7 mouse cellular contexts compared by ENCODE assay signal in genomic region chr11:4821492-4822445, GRCm38 (mm10). TPM values are rescaled to one million over a fixed set of nuclear protein-coding genes. Genes with fewer than 3 reads are reported as not detected.
A peak's percentile ranks its signal among the peaks of the same experiment; 100 is the strongest.
DNase-seq lines count a peak whose midpoint lies in the region; ATAC-seq and TF ChIP-seq lines count a peak whose summit lies in the region.

No protein-coding gene starts in this region.

- no peak for DNase-seq in liver, adult 2 months (ENCODE audit: extremely low read depth, low read depth, low spot score)
- no peak for DNase-seq in liver
- DNase-seq in MN1 (ENCODE audit: low spot score) = peak; percentile 81
- DNase-seq in midbrain, embryonic 14.5 days = peak; percentile 86
- no peak for DNase-seq in gastrocnemius, postnatal 4 days (ENCODE audit: low spot score in 2 of 2)
- DNase-seq in adrenal gland, postnatal 36 days = no peak

- peaks cover 19% of the 10 kb centered on the region for H3K36me3 ChIP-seq in liver, adult 2 months (ENCODE audit: control insufficient read depth, insufficient read depth, low read length)
- 0 out of 2 replicates have a peak, but pooled peaks cover 6% of the 10 kb centered on the region for H3K36me3 ChIP-seq in midbrain, embryonic 14.5 days (ENCODE audit: control insufficient read depth, insufficient read depth, low read length)

- TF ChIP-seq CTCF in liver, adult 2 months (IDR thresholded peaks at IDR 0.05; ENCODE audit: low read depth, low read length) = 0 out of 2 replicates have a peak, but pooled peaks have one; percentile 11
- TF ChIP-seq CTCF in cortical plate, adult 2 months (IDR thresholded peaks at IDR 0.05; ENCODE audit: extremely low read depth, insufficient read depth, low read length) = peak; percentile 51; the same call in 1 of the 2 replicates

- no peak for TF ChIP-seq POLR2A in liver, adult 2 months (IDR thresholded peaks at IDR 0.05; ENCODE audit: extremely low read depth, insufficient read depth, low read length)
- TF ChIP-seq POLR2A in cortical plate, adult 2 months (IDR thresholded peaks at IDR 0.05; ENCODE audit: extremely low read depth, insufficient read depth, low read length) = no peak

- peaks cover 2% of the 10 kb centered on the region; the same call in 1 of the 2 replicates for H3K4me1 ChIP-seq in liver, adult 2 months (ENCODE audit: control insufficient read depth, insufficient read depth, low read length)
- H3K4me1 ChIP-seq in cortical plate, adult 2 months (ENCODE audit: control insufficient read depth, insufficient read depth, low read length) = peaks cover 3% of the 10 kb centered on the region; the same call in 1 of the 2 replicates
- no peaks in the 10 kb centered on the region for H3K4me1 ChIP-seq in midbrain, embryonic 14.5 days (ENCODE audit: control insufficient read depth, insufficient read depth, low read length)

- H3K4me3 ChIP-seq in liver, adult 2 months (ENCODE audit: insufficient read depth, low read depth, low read length) = no peak overlapping the region
- H3K4me3 ChIP-seq in cortical plate, adult 2 months (ENCODE audit: insufficient read depth, low read length) = no peak overlapping the region
- H3K4me3 ChIP-seq in midbrain, embryonic 14.5 days (replicated peaks; ENCODE audit: low read depth, low read length) = no peak overlapping the region

- no peak overlapping the region for H3K4me2 ChIP-seq in midbrain, embryonic 14.5 days (ENCODE audit: low read length)

- no peaks in the 10 kb centered on the region for H3K27me3 ChIP-seq in liver, adult 2 months (ENCODE audit: control insufficient read depth, insufficient read depth, low read length)
- no peaks in the 10 kb centered on the region for H3K27me3 ChIP-seq in midbrain, embryonic 14.5 days (ENCODE audit: control insufficient read depth, insufficient read depth, low read length)

- H3K27ac ChIP-seq in liver, adult 2 months (replicated peaks; ENCODE audit: insufficient read depth, low read depth, low read length) = no peak overlapping the region
- no peak overlapping the region for H3K27ac ChIP-seq in cortical plate, adult 2 months (ENCODE audit: insufficient read depth, low read length)
- no peak overlapping the region for H3K27ac ChIP-seq in midbrain, embryonic 14.5 days (replicated peaks; ENCODE audit: low read depth, low read length)

- no peak for ATAC-seq in midbrain, embryonic 14.5 days (ENCODE audit: low FRiP score, low TSS enrichment)

- WGBS in liver, adult 2 months = 70% methylated on average over 7 of the region's 7 CpGs
- 39% methylated on average over 7 of the region's 7 CpGs for WGBS in midbrain, embryonic 14.5 days

- no peaks in the 10 kb centered on the region for H3K9me3 ChIP-seq in midbrain, embryonic 14.5 days (ENCODE audit: control insufficient read depth, low read length)

- H3K9ac ChIP-seq in liver, adult 2 months (ENCODE audit: low read depth, low read length) = no peak overlapping the region
- H3K9ac ChIP-seq in midbrain, embryonic 14.5 days (replicated peaks; ENCODE audit: low read length) = no peak overlapping the region

- H3K79me2 ChIP-seq in liver, adult 2 months (ENCODE audit: control insufficient read depth, insufficient read depth, low read length) = peaks cover 11% of the 10 kb centered on the region; the same call in 1 of the 2 replicates

RNA-seq across cellular contexts. Expression of gene Nf2, which starts 27.6 kb away (rescaled TPM):
- 10.8 and 11.1 TPM in 2 replicates for total RNA-seq in liver, adult 2 months (2014; rRNA removed)
- 14.6 and 16.4 TPM in 2 replicates for polyA plus RNA-seq in liver, adult 2 months (2012; rRNA removed)
- polyA plus RNA-seq in cortical plate, adult 2 months (2012; rRNA removed) = 60.5 and 65.6 TPM in 2 replicates
- 49.3 and 64.0 TPM in 2 replicates for polyA plus RNA-seq in midbrain, embryonic 14.5 days (2014; fragmentation: Nextera tagmentation; extraction: Ambion mirVana)
- total RNA-seq in gastrocnemius, postnatal 4 days (2021) = 10 to 100 TPM; 56.2 to 56.8 TPM
- total RNA-seq in adrenal gland, postnatal 36 days (2021) = 100 to 1,000 TPM in 1 of 2 experiments, 10 to 100 TPM in 1; 75.0 to 162 TPM

RNA-seq across cellular contexts. Expression of gene Nipsnap1, which starts 52.0 kb away (rescaled TPM):
- 217 and 226 TPM in 2 replicates for total RNA-seq in liver, adult 2 months (2014; rRNA removed)
- 294 and 337 TPM in 2 replicates for polyA plus RNA-seq in liver, adult 2 months (2012; rRNA removed)
- polyA plus RNA-seq in cortical plate, adult 2 months (2012; rRNA removed) = 77.7 and 84.0 TPM in 2 replicates
- polyA plus RNA-seq in midbrain, embryonic 14.5 days (2014; fragmentation: Nextera tagmentation; extraction: Ambion mirVana) = 132 and 133 TPM in 2 replicates
- total RNA-seq in gastrocnemius, postnatal 4 days (2021) = 1 to 10 TPM; 4.0 to 4.1 TPM
- total RNA-seq in adrenal gland, postnatal 36 days (2021) = 10 to 100 TPM; 26.0 to 30.2 TPM

Comparison
In these comparisons a context has a peak if more than half of its experiments do, and no peak if none do; other contexts are left out.
1. DNase-seq: peak in MN1 (single experiment) and midbrain, embryonic 14.5 days (single experiment); none in liver, adult 2 months (single experiment), liver (single experiment), gastrocnemius, postnatal 4 days (0 of 2) and adrenal gland, postnatal 36 days (0 of 2).
2. RNA of gene Nipsnap1, which starts 52.0 kb away (total RNA-seq): 217 to 226 TPM in liver, adult 2 months and 26.0 to 30.2 TPM in adrenal gland, postnatal 36 days; 4.0 to 4.1 TPM in gastrocnemius, postnatal 4 days; every median in the first group is over 4 times any median in the second.